Mouse (Mus musculus): ENCODE results near the gene Gtpbp1. TPM values are rescaled to one million over a fixed set of nuclear protein-coding genes. Genes with fewer than 3 reads are reported as not detected.

Gene Gtpbp1
- total and polyA plus RNA-seq, 3 experiments = 25.3 to 45.3 (median 34.2) TPM

GRCm38 (mm10) chr15:79750266-79750665, 59.6 kb downstream of the Gtpbp1 start:
- TF ChIP-seq USF1 (IDR thresholded peaks at IDR 0.05; ENCODE audit: low read depth, low read length) = no peak
- no peak for TF ChIP-seq ZKSCAN1 (IDR thresholded peaks at IDR 0.05; ENCODE audit: borderline replicate concordance, low read depth, low read length)
- no peak for TF ChIP-seq POLR2A (IDR thresholded peaks at IDR 0.05; ENCODE audit: low read depth, low read length)
- TF ChIP-seq SMC3 (IDR thresholded peaks at IDR 0.05; ENCODE audit: low read depth, low read length) = no peak
- no peak for TF ChIP-seq MAX (IDR thresholded peaks at IDR 0.05; ENCODE audit: low read length)
- no peak for TF ChIP-seq ELF1 (IDR thresholded peaks at IDR 0.05; ENCODE audit: low read depth, low read length)
- no peak for TF ChIP-seq SIN3A (IDR thresholded peaks at IDR 0.05; ENCODE audit: low read length)
- TF ChIP-seq CHD1 (IDR thresholded peaks at IDR 0.05; ENCODE audit: low read depth, low read length) = no peak
- TF ChIP-seq NELFE (IDR thresholded peaks at IDR 0.05; ENCODE audit: low read depth, low read length) = no peak
- TF ChIP-seq MAZ (IDR thresholded peaks at IDR 0.05; ENCODE audit: low read depth, low read length) = no peak
- TF ChIP-seq RAD21 (IDR thresholded peaks at IDR 0.05; ENCODE audit: low read depth, low read length) = no peak
- no peak for TF ChIP-seq POLR2AphosphoS2 (IDR thresholded peaks at IDR 0.05; ENCODE audit: low read depth, low read length)
- TF ChIP-seq UBTF (IDR thresholded peaks at IDR 0.05; ENCODE audit: low read depth, low read length) = no peak
- no peak for TF ChIP-seq PAX5 (IDR thresholded peaks at IDR 0.05; ENCODE audit: low read length)
- TF ChIP-seq EP300 (IDR thresholded peaks at IDR 0.05; ENCODE audit: low read length) = no peak
- no peak for TF ChIP-seq HCFC1 (IDR thresholded peaks at IDR 0.05; ENCODE audit: low read depth, low read length)
- TF ChIP-seq BHLHE40 (IDR thresholded peaks at IDR 0.05; ENCODE audit: low read depth, low read length) = no peak
- TF ChIP-seq RCOR1 (conservative IDR thresholded peaks at IDR 0.05; ENCODE audit: low read depth, low read length) = no peak
- no peak for TF ChIP-seq MEF2A (IDR thresholded peaks at IDR 0.05; ENCODE audit: borderline replicate concordance, low read depth, low read length)
- Histone ChIP-seq H3K4me1 (ENCODE audit: control insufficient read depth in 1 of 2, insufficient read depth in 2 of 2) (peaks cover 5 to 42% of the 10 kb centered on the region in 2 experiments), H3K9ac (ENCODE audit: insufficient read depth, low read depth) (no peak overlapping the region), H3K79me2 (replicated peaks; ENCODE audit: control insufficient read depth, extremely low read depth, insufficient read depth, poor library complexity, severe bottlenecking) (no peaks in the 10 kb centered on the region), H3K4me2 (ENCODE audit: insufficient read depth, low read depth, poor library complexity, severe bottlenecking) (no peak overlapping the region), H3K36me3 (replicated peaks in 1 of 2; ENCODE audit: control insufficient read depth in 1 of 2, insufficient read depth in 1 of 2, low read length in 1 of 2) (peaks cover 3 to 40% of the 10 kb centered on the region in 2 experiments), H3K4me3 (replicated peaks in 1 of 3; ENCODE audit: low read depth in 2 of 3, low read length in 2 of 3, poor library complexity in 1 of 3) (no peak overlapping the region), H3K9me3 (replicated peaks; ENCODE audit: low read length) (no peaks in the 10 kb centered on the region), H3K27me3 (replicated peaks) (no peaks in the 10 kb centered on the region), H3K27ac (ENCODE audit: insufficient read depth, low read depth) (no peak overlapping the region)
- DNase-seq (ENCODE audit: extremely low read depth) = no peak
- in situ Hi-C loops (cut with MboI; ENCODE audit: low pct_ligation_motif_present, low pct_unique_long_range_greater_than_20kb, low sequenced_read_pairs) = no loop called here
- dilution Hi-C loops (cut with MboI; ENCODE audit: extremely low pct_ligation_motif_present, extremely low pct_unique_long_range_greater_than_20kb, low sequenced_read_pairs) = no loop called here

GRCm38 (mm10) chr15:79751772-79752171, 61.1 kb downstream of the Gtpbp1 start:
- dilution Hi-C loops (cut with MboI; ENCODE audit: extremely low pct_ligation_motif_present, extremely low pct_unique_long_range_greater_than_20kb, low sequenced_read_pairs) = no loop called here
- TF ChIP-seq ZMIZ1 (IDR thresholded peaks at IDR 0.05; ENCODE audit: low read depth, low read length) (no peak), SMC3 (IDR thresholded peaks at IDR 0.05; ENCODE audit: low read depth, low read length) (no peak), MEF2A (IDR thresholded peaks at IDR 0.05; ENCODE audit: borderline replicate concordance, low read depth, low read length) (no peak), ETS1 (conservative IDR thresholded peaks at IDR 0.05; ENCODE audit: low read depth, low read length) (no peak), RAD21 (IDR thresholded peaks at IDR 0.05; ENCODE audit: low read depth, low read length) (no peak), BHLHE40 (IDR thresholded peaks at IDR 0.05; ENCODE audit: low read depth, low read length) (no peak), MAX (IDR thresholded peaks at IDR 0.05; ENCODE audit: low read length) (no peak), NRF1 (IDR thresholded peaks at IDR 0.05; ENCODE audit: low read depth, low read length) (no peak), USF2 (conservative IDR thresholded peaks at IDR 0.05; ENCODE audit: low read depth, low read length) (no peak), GABPA (IDR thresholded peaks at IDR 0.05; ENCODE audit: insufficient replicate concordance, low read depth, low read length) (no peak), PAX5 (IDR thresholded peaks at IDR 0.05; ENCODE audit: low read length) (no peak), HCFC1 (IDR thresholded peaks at IDR 0.05; ENCODE audit: low read depth, low read length) (no peak), RCOR1 (conservative IDR thresholded peaks at IDR 0.05; ENCODE audit: low read depth, low read length) (no peak), ZKSCAN1 (IDR thresholded peaks at IDR 0.05; ENCODE audit: borderline replicate concordance, low read depth, low read length) (no peak), POLR2AphosphoS2 (IDR thresholded peaks at IDR 0.05; ENCODE audit: low read depth, low read length) (no peak), USF1 (IDR thresholded peaks at IDR 0.05; ENCODE audit: low read depth, low read length) (no peak), EP300 (IDR thresholded peaks at IDR 0.05; ENCODE audit: low read length) (no peak), CTCF (conservative IDR thresholded peaks at IDR 0.05 in 1 of 2, IDR thresholded peaks at IDR 0.05 in 1 of 2; ENCODE audit: low read depth in 2 of 2, low read length in 2 of 2) (no peak), SIN3A (IDR thresholded peaks at IDR 0.05; ENCODE audit: low read length) (no peak), MAFK (IDR thresholded peaks at IDR 0.05; ENCODE audit: insufficient replicate concordance, low read length) (no peak)
- no peaks in the 10 kb centered on the region for H3K9me3 ChIP-seq (replicated peaks; ENCODE audit: low read length)
- H3K36me3 ChIP-seq (replicated peaks in 1 of 2; ENCODE audit: control insufficient read depth in 1 of 2, insufficient read depth in 1 of 2, low read length in 1 of 2) = peaks cover 3 to 34% of the 10 kb centered on the region in 2 experiments
- H3K4me3 ChIP-seq (replicated peaks in 1 of 3; ENCODE audit: low read depth in 2 of 3, low read length in 2 of 3, poor library complexity in 1 of 3) = no peak overlapping the region
- H3K27ac ChIP-seq (ENCODE audit: insufficient read depth, low read depth) = no peak overlapping the region
- H3K4me1 ChIP-seq (ENCODE audit: control insufficient read depth in 1 of 2, insufficient read depth in 2 of 2) = peaks cover 0 to 38% of the 10 kb centered on the region in 2 experiments; a peak in 2 of 4 replicates
- in situ Hi-C loops (cut with MboI; ENCODE audit: low pct_ligation_motif_present, low pct_unique_long_range_greater_than_20kb, low sequenced_read_pairs) = no loop called here
- H3K27me3 ChIP-seq (replicated peaks) = no peaks in the 10 kb centered on the region
- H3K4me2 ChIP-seq (ENCODE audit: insufficient read depth, low read depth, poor library complexity, severe bottlenecking) = no peak overlapping the region
- H3K9ac ChIP-seq (ENCODE audit: insufficient read depth, low read depth) = no peak overlapping the region
- H3K79me2 ChIP-seq (replicated peaks; ENCODE audit: control insufficient read depth, extremely low read depth, insufficient read depth, poor library complexity, severe bottlenecking) = no peaks in the 10 kb centered on the region
- DNase-seq (ENCODE audit: extremely low read depth) = no peak

Data from CH12.LX (cell line).